Mouse (Mus musculus): Measurements from ENCODE around the gene Dpf3. TPM values are rescaled to one million over a fixed set of nuclear protein-coding genes. Genes with fewer than 3 reads are reported as not detected.
A peak's percentile ranks its signal among the peaks of the same experiment; 100 is the strongest.

The Dpf3 gene
- total RNA-seq, 2 experiments from 2014 or later = 27.4 to 29.4 TPM

DNA sequence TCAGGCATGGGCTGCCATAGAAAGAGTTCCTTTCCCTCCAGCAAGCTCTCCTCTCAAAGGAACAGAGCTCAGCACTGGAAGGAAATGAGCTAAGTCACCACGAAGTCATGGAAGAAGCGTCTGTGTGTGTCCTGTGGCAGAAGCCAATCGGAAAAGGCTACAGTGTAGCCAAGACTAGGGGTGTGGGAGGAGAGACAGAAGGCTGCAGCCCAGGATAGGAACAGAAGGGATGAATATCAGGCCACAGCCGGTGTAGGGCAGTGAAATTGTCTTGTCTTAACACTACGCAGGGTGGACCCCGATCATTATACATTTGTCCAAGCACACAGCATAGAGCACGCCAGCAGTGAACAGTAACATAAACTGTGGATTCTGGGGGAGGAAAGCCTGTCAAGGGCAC is 157.5 kb downstream of the Dpf3 start:
- Histone ChIP-seq H3K4me3 (no peak overlapping the region), H3K27ac (0 out of 2 replicates have a peak overlapping the region, but pooled peaks have one; percentile 10)
- no peak for TF ChIP-seq CTCF (conservative IDR thresholded peaks at IDR 0.05)
- DNase-seq (ENCODE audit: low spot score in 2 of 2) = no peak

DNA sequence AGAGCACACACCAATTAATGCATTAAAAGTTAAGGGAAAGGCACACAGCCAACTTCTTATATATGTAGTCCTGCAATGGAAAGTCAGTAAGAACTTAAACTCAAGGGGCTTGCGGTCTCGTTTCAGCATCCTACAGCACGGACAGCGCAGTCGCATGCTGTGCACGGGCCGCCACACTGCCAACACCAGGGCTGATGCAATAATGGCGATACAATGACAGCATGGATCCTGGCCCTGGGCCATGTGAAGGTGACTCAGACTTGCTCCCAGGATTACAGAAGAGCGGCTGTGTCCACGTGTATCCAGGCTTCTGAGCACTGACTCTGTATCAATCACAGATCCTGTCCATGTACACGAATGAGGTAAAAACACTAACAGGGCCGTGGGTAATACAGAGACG is 158.6 kb downstream of the Dpf3 start:
- no peak for TF ChIP-seq CTCF (conservative IDR thresholded peaks at IDR 0.05)
- no peak for DNase-seq (ENCODE audit: low spot score in 2 of 2)
- H3K4me3 ChIP-seq = no peak overlapping the region
- 0 out of 2 replicates have a peak overlapping the region, but pooled peaks have one; percentile 10 for H3K27ac ChIP-seq

DNA sequence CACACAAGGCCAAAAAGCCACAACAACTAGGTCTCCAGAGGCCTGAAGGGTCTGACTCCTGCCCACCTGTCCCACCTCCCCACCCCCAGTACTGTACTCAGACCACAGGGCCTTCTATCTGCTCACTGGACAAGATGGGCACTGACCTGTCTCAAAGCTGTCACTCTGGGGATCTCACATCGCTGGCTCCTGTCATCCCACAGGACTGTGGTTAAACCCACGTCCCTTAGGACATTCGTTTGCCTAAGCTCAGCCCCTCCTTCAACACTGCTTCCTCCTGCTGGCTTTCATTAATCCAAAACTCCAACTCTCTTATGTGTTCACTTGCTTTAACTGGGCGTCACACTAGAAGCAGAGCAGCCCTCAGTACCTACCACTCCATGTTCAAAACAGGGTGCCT is 159.0 kb downstream of the Dpf3 start:
- H3K27ac ChIP-seq = no peak overlapping the region
- no peak for TF ChIP-seq CTCF (conservative IDR thresholded peaks at IDR 0.05)
- DNase-seq (ENCODE audit: low spot score in 2 of 2) = no peak
- no peak overlapping the region for H3K4me3 ChIP-seq

DNA sequence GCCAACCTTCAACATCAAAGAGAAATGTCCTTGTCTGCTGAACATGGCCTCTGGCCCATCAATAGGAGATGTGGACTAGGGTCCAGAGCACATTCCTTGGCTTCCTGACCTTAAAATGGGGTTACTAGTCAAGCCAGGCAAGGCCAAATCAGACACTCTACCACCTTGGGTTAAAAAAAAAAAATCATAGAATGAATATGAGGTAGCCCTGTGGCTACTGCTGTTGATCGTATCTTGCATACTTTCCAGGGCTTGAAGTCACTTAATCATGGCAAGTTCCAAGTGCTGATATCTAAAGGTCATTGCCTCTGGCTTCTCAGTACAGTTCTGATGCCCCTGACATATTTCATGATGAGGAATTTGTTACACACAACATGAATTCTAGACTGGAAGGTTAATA is 160.1 kb downstream of the Dpf3 start:
- TF ChIP-seq CTCF (conservative IDR thresholded peaks at IDR 0.05) = no peak
- H3K4me3 ChIP-seq = no peak overlapping the region
- H3K27ac ChIP-seq = no peak overlapping the region
- no peak for DNase-seq (ENCODE audit: low spot score in 2 of 2)

DNA sequence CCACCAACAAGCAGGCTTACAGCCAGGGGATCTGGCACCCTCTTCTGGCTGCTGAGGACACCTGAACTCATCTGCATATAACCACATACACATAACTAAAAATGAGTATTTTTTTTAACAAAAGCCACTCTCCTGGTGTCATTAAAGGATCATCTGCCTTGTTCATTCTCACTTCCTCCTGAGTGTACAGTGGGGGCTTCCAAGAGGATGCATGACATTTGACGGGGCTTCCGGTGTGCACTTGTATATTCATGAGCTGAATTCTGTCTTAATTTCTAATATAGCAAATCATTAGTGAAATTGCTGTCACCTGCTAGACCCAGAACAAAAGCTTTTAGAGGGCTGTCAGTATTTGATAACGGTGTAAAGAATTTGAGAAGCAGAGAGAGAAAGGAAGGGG is 166.8 kb downstream of the Dpf3 start:
- Histone ChIP-seq H3K4me3 (no peak overlapping the region), H3K27ac (no peak overlapping the region)
- DNase-seq (ENCODE audit: low spot score in 2 of 2) = no peak
- TF ChIP-seq CTCF (conservative IDR thresholded peaks at IDR 0.05) = 0 out of 2 replicates have a peak, but pooled peaks have one; percentile 25

DNA sequence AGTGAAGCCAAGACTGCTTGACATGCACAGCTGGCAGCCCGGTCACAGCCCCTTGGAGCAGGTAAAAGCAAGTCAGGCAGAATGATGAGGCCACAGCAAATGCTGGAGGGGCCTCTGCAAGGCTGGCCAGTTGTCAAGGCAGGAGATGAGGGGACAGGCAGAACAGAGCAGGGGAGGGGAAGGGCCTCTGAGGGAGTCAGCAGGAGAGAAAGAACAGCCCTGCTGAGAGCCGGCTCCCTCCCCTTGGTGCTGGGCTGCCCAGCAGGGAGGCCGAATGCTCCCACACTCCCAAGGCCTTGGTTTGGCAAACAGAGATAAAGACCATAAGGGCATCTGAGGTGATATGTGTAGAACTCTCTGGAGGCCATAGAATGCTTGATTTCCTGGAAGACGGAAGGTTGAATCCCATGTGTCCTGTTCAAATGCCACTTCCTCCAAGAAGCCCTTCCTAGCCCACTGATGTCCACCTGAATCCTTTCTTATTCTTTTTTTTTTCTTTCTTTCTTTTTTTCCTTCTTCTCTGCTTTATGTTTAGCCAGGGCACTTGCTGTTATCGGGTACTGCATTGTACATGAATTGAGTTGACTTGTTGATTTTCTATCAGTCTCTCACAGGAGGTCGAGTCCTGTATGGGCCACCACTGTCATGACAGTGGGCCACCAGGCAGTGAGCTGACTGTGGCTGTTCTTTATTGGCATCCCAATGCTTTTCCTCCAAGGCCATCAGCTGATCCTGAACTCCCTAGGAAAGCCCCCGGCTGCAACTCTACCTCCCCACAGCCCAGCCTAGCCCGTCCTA is 169.7 kb downstream of the Dpf3 start:
- Histone ChIP-seq H3K4me3 (no peak overlapping the region), H3K27ac (no peak overlapping the region)
- no peak for TF ChIP-seq CTCF (conservative IDR thresholded peaks at IDR 0.05)
- DNase-seq (ENCODE audit: low spot score in 2 of 2) = no peak

DNA sequence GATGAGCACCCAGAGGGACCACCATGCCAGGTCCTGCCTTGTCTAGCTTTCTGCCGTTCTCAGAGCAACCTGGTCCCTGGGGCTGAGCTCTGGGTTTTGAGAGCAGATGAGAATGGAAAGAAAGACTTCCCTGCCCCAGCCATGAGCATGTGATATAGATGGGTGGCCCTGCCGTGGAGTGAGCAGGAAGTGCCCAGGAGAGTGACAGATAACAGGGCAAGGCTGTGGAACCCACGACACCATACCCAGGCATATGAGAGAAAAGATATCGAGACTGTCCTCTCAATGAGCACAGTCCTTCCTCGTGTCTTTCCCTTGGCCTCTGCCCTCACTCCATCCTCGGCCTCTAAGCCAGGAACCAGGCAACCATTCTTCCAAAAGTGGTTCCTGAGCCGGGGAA is 172.8 kb downstream of the Dpf3 start:
- no peak overlapping the region for H3K27ac ChIP-seq
- no peak for DNase-seq (ENCODE audit: low spot score in 2 of 2)
- no peak overlapping the region for H3K4me3 ChIP-seq
- no peak for TF ChIP-seq CTCF (conservative IDR thresholded peaks at IDR 0.05)

DNA sequence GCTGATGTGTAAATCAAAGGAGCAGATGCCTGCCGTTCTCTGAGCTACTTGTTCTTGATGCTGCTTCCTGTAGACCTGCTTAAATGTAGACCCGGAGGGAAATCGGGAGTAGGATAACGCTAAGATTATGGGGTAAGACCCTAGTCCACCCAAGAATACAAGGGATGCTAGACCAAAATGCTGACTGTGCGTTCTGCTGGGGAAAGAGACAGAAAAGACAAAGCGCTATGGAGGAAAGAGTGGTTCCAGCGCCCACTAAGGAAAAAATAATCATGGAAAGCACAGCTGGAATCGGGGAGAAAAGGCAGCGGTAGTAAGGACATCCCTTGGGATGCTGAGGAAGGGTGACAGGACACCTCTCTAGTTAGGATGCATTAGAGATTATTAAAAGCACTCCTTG is 174.7 kb downstream of the Dpf3 start:
- TF ChIP-seq CTCF (conservative IDR thresholded peaks at IDR 0.05) = no peak
- no peak for DNase-seq (ENCODE audit: low spot score in 2 of 2)
- H3K4me3 ChIP-seq = no peak overlapping the region
- no peak overlapping the region for H3K27ac ChIP-seq

DNA sequence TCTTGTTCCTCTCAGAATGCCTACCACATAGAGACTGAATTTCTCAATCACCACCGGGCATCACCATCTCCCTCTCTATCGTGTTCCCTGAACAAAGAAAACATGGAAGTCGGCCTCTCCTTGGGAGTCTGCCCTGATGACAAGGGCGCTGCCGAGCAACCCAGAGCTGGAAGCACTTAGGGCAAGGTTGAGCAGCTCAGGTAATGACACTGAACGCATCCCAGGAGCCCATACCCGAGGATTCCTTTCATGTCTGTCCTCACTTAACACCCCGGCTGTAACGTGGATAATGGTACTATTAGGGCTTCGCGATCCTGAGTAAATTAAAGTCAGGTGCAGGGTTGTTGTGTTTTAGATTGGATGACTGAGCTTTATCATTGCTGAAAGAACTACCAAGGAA is 176.9 kb downstream of the Dpf3 start:
- TF ChIP-seq CTCF (conservative IDR thresholded peaks at IDR 0.05) = no peak
- Histone ChIP-seq H3K27ac (no peak overlapping the region), H3K4me3 (no peak overlapping the region)
- DNase-seq (ENCODE audit: low spot score in 2 of 2) = no peak

DNA sequence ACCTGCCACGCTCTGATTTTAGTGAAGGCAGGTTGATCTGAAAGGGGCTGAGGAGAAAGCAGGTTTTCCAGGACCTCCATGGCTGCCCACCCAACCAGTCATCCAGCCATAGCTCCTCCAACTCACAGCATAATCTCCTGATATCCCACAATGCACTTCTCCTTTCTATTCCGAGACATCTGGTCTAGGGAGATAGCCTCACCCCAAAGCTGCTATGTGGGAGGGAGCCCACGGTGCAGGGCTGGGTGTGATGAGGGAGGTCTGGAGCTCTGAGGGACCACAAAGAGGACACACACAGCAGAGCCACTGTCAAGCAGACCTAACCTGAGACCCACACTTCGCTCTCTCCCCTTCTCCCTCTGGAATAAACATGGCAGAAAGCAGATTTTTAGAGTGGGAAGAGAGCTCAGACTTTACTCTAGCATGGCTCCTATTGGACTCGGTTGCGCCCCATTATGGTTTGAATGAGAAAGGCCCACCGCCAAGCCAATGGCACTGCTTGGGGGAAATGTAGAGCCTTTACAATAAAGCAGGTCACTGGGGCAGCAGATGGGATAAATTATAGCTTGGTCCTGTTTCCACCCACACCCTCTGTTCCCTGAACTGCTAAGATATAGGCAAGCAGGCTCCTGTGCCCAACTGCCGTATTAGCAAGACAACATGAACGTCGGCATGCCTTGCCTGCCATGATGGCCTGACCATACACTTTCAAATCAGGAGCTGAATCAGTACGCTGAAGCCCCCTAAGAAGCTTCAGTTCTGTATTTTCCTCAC is 178.3 kb downstream of the Dpf3 start:
- DNase-seq (ENCODE audit: low spot score in 2 of 2) = no peak
- no peak for TF ChIP-seq CTCF (conservative IDR thresholded peaks at IDR 0.05)
- no peak overlapping the region for H3K27ac ChIP-seq
- no peak overlapping the region for H3K4me3 ChIP-seq

DNA sequence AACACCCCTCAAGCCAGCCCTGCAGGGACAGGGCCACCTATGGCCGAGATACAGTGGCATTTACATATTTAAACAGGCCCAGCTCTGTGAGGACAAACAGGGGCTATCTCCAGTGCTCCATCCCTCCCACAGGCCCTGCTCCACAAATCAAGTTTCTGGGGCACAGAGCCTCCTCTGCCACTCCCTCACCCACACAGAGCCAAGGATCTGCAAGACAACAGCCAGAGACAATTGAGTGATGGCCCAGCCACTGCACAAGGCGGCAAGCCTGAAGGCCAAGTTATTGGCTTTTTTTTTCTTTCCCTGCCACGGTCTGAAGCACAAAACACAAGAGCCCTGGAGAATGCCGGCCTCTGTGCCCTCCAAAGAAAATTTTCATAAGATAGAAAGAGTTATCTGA is 178.9 kb downstream of the Dpf3 start:
- no peak for TF ChIP-seq CTCF (conservative IDR thresholded peaks at IDR 0.05)
- H3K4me3 ChIP-seq = no peak overlapping the region
- H3K27ac ChIP-seq = no peak overlapping the region
- DNase-seq (ENCODE audit: low spot score in 2 of 2) = no peak

DNA sequence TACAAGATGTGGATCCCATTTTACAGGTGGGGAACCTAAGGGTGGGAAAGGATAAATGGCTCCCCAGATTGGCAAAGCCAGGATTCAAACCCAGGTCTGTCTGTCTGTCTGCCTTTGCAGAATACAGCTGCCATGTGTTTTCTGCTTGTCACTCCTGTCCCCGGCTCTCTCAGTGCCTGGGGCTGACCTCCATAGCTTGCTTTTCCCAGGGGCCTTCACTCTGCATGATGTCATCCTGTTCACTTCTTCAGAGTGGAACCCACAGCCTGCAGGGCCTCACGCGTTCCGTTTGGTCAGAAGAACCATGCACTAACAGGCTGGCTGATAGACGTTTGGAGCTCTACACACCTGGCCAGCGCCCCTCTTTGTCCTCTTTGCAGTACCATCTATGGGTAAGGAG is 184.3 kb downstream of the Dpf3 start:
- no peak for TF ChIP-seq CTCF (conservative IDR thresholded peaks at IDR 0.05)
- H3K27ac ChIP-seq = peak overlapping the region; percentile 75

DNA sequence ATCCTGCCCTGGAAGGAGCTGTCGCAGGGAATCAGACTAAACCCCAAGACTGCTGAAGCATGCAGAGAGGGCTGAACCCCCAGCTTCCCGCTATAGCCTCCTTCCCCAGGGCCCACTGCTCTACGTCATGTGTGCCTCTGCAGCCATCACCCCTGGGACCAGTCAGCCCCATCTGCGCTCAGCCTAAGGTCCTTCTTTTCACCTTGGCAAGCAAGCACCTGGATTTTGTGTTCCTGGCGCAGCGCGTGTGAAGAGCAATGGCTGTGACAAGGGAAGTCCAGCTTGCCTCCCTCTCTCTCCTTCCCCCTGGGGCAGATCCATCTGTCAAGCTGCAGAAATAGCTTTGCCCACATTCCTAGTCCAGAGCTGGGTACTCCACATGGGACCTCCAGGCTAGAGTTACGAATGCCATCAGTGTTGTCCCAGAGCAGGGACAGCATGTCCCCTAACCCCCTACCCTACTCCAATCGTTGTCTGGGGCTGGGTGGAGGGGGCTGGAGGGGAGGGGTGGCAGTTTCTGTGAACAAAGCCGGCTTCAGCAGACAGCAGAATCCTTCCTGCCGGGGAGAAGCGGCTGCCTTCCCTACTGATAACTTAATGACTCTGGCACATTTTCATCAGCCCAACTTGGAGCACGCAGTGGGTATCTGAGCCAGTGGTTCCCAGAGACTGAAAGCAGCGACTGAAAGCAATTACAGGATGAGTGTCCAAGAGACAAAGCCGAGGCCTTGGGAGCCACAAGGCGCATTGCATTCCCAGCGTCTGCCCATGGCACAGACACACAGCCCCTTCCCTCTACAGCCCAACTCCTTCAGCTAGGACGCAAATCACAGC is 185.0 kb downstream of the Dpf3 start:
- no peak for DNase-seq (ENCODE audit: low spot score in 2 of 2)
- no peak for TF ChIP-seq CTCF (conservative IDR thresholded peaks at IDR 0.05)
- H3K27ac ChIP-seq = peak overlapping the region; percentile 75
- H3K4me3 ChIP-seq = no peak overlapping the region

More for the DNA sequence above, 184.3 kb downstream of the Dpf3 start:
- DNase-seq (ENCODE audit: low spot score in 2 of 2) = no peak
- H3K4me3 ChIP-seq = no peak overlapping the region
